Mouse (Mus musculus) megakaryocyte, embryonic 14.5 days (primary cell): ENCODE data around the gene Alad. TPM values are rescaled to one million over a fixed set of nuclear protein-coding genes. Genes with fewer than 3 reads are reported as not detected.

Experiments used
- H3K27me3 ChIP-seq: replicated peaks from 2 replicates; pipeline ENCODE3; 2012; ENCODE audit warnings: inconsistent platforms
- H3K36me3 ChIP-seq: replicated peaks from 2 replicates; pipeline ENCODE3; 2012; ENCODE audit warnings: low read length, inconsistent platforms, mixed read lengths
- H3K4me1 ChIP-seq: 2 replicates; pipeline ENCODE4 v1.6.1; 2012; ENCODE audit warnings: inconsistent platforms
- H3K4me3 ChIP-seq: replicated peaks from 2 replicates; pipeline ENCODE3; 2012; ENCODE audit warnings: moderate library complexity, mild to moderate bottlenecking, inconsistent platforms
- H3K9me3 ChIP-seq: 2 replicates; pipeline ENCODE4 v1.6.1; 2012; ENCODE audit warnings: inconsistent platforms
- FLI1 ChIP-seq: IDR thresholded peaks from 2 replicates; pipeline ENCODE4 v1.6.1; 2012; ENCODE audit warnings: low read length, inconsistent platforms, mixed read lengths
- GATA1 ChIP-seq: IDR thresholded peaks from 3 replicates; pipeline ENCODE4 v1.6.1; 2012; ENCODE audit warnings: mixed read lengths, low read length, inconsistent platforms, borderline replicate concordance
- polyA plus RNA-seq: library from polyadenylated mRNA; stranded (reverse); fragments of >175 nt; gene quantifications from 2 replicates; pipeline ENCODE4 v1.2.3, GENCODE M21; 2012; ENCODE audit warnings: low replicate concordance; ENCODE audit not compliant: insufficient read depth

Gene Alad
- polyA plus RNA-seq, 1 experiment: 75.7 TPM

GRCm38 (mm10) chr4:62508839-62509238 lies 10.9 kb downstream of the Alad start:
- Histone ChIP-seq H3K9me3 (no peaks in the 10 kb centered on the region), H3K27me3 (no peaks in the 10 kb centered on the region), H3K4me3 (no peak overlapping the region), H3K36me3 (peaks cover 66% of the 10 kb centered on the region), H3K4me1 (peaks cover 17% of the 10 kb centered on the region)
- TF ChIP-seq GATA1: no peak
- no peak for TF ChIP-seq FLI1

GRCm38 (mm10) chr4:62506798-62507197 lies 12.9 kb downstream of the Alad start:
- no peaks in the 10 kb centered on the region for H3K9me3 ChIP-seq
- peaks cover 46% of the 10 kb centered on the region for H3K36me3 ChIP-seq
- H3K4me1 ChIP-seq: peaks cover 31% of the 10 kb centered on the region
- no peaks in the 10 kb centered on the region for H3K27me3 ChIP-seq
- H3K4me3 ChIP-seq: no peak overlapping the region
- TF ChIP-seq FLI1: no peak
- no peak for TF ChIP-seq GATA1

GRCm38 (mm10) chr4:62505991-62506390 lies 13.7 kb downstream of the Alad start:
- peaks cover 38% of the 10 kb centered on the region for H3K36me3 ChIP-seq

GRCm38 (mm10) chr4:62503374-62503970 lies 16.2 kb downstream of the Alad start, which contains the start of gene Hdhd3:
TSS of gene Hdhd3 (minus strand) at chr4:62503467.
- H3K27me3 ChIP-seq: no peaks in the 10 kb centered on the region
- no peaks in the 10 kb centered on the region for H3K9me3 ChIP-seq
- no peak for TF ChIP-seq FLI1
- no peak for TF ChIP-seq GATA1
- peaks cover 40% of the 10 kb centered on the region for H3K4me1 ChIP-seq
- peaks cover 26% of the 10 kb centered on the region for H3K36me3 ChIP-seq
- H3K4me3 ChIP-seq: peak within 1 kb of the TSS; percentile 91

More at GRCm38 (mm10) chr4:62505991-62506390, 13.7 kb downstream of the Alad start:
- H3K9me3 ChIP-seq: no peaks in the 10 kb centered on the region
- no peaks in the 10 kb centered on the region for H3K27me3 ChIP-seq
- TF ChIP-seq FLI1: no peak
- TF ChIP-seq GATA1: no peak
- H3K4me3 ChIP-seq: no peak overlapping the region
- H3K4me1 ChIP-seq: peaks cover 37% of the 10 kb centered on the region

- Histone ChIP-seq H3K27me3 (no peaks in the 10 kb centered on the region), H3K9me3 (no peaks in the 10 kb centered on the region), H3K4me3 (peak overlapping the region; percentile 12), H3K4me1 (peaks cover 40% of the 10 kb centered on the region), H3K36me3 (peaks cover 23% of the 10 kb centered on the region)
- TF ChIP-seq FLI1 (no peak), GATA1 (no peak)
Observed at GRCm38 (mm10) chr4:62502969-62503368, 16.7 kb downstream of the Alad start.

- Histone ChIP-seq H3K4me3 (peak overlapping the region; percentile 91), H3K27me3 (no peaks in the 10 kb centered on the region), H3K36me3 (peaks cover 15% of the 10 kb centered on the region), H3K4me1 (peaks cover 40% of the 10 kb centered on the region), H3K9me3 (no peaks in the 10 kb centered on the region)
- TF ChIP-seq FLI1 (no peak), GATA1 (no peak)
Observed at GRCm38 (mm10) chr4:62501964-62502732, 17.6 kb downstream of the Alad start.

- Histone ChIP-seq H3K4me3 (peak overlapping the region; percentile 91), H3K27me3 (peaks cover 5% of the 10 kb centered on the region), H3K9me3 (no peaks in the 10 kb centered on the region), H3K36me3 (peaks cover 15% of the 10 kb centered on the region), H3K4me1 (peaks cover 40% of the 10 kb centered on the region)
- TF ChIP-seq FLI1: no peak
- no peak for TF ChIP-seq GATA1
Observed at GRCm38 (mm10) chr4:62501534-62501933, 18.2 kb downstream of the Alad start.

GRCm38 (mm10) chr4:62500799-62501198 lies 18.9 kb downstream of the Alad start:
- Histone ChIP-seq H3K9me3 (no peaks in the 10 kb centered on the region), H3K4me3 (no peak overlapping the region), H3K27me3 (peaks cover 13% of the 10 kb centered on the region), H3K36me3 (peaks cover 15% of the 10 kb centered on the region), H3K4me1 (peaks cover 34% of the 10 kb centered on the region)
- no peak for TF ChIP-seq FLI1
- TF ChIP-seq GATA1: no peak

- Histone ChIP-seq H3K27me3 (peaks cover 35% of the 10 kb centered on the region), H3K36me3 (peaks cover 15% of the 10 kb centered on the region), H3K4me3 (no peak overlapping the region), H3K4me1 (peaks cover 21% of the 10 kb centered on the region), H3K9me3 (no peaks in the 10 kb centered on the region)
- no peak for TF ChIP-seq GATA1
- no peak for TF ChIP-seq FLI1
Observed at GRCm38 (mm10) chr4:62496815-62497214, 22.9 kb downstream of the Alad start.

GRCm38 (mm10) chr4:62495946-62496345 lies 23.8 kb downstream of the Alad start:
- TF ChIP-seq GATA1 (no peak), FLI1 (no peak)
- Histone ChIP-seq H3K4me3 (no peak overlapping the region), H3K36me3 (peaks cover 15% of the 10 kb centered on the region), H3K4me1 (peaks cover 14% of the 10 kb centered on the region), H3K27me3 (peaks cover 37% of the 10 kb centered on the region), H3K9me3 (no peaks in the 10 kb centered on the region)
